Mouse (Mus musculus) 416B (cell line): ENCODE results near the gene Slamf6.
A peak's percentile ranks its signal among the peaks of the same experiment; 100 is the strongest.

Experiments used
- DNase-seq: peaks from one replicate; pipeline ENCODE4 v3.0.0; 2011; ENCODE audit warnings: low read depth

Gene Slamf6

GRCm38 (mm10) chr1:171994918-171995715 is 77.8 kb downstream of the Slamf6 start:
- DNase-seq: peak; percentile 37

GRCm38 (mm10) chr1:171996701-171997100 is 79.4 kb downstream of the Slamf6 start:
- DNase-seq: no peak

- no peak for DNase-seq
These were observed 81.7 kb downstream of the Slamf6 start for GRCm38 (mm10) chr1:171998820-171999597.

GRCm38 (mm10) chr1:172000641-172001040 is 83.3 kb downstream of the Slamf6 start:
- DNase-seq: peak; percentile 76

GRCm38 (mm10) chr1:172001665-172002064 is 84.3 kb downstream of the Slamf6 start:
- no peak for DNase-seq
